Mouse (Mus musculus): ENCODE measurements at regions not wholly inside any gene's neighbourhood (a gene's known extent, or its start where the extent isn't known, plus 50 kb on each side); places are given as distances from the start of the nearest gene placed in this dataset.

DNA sequence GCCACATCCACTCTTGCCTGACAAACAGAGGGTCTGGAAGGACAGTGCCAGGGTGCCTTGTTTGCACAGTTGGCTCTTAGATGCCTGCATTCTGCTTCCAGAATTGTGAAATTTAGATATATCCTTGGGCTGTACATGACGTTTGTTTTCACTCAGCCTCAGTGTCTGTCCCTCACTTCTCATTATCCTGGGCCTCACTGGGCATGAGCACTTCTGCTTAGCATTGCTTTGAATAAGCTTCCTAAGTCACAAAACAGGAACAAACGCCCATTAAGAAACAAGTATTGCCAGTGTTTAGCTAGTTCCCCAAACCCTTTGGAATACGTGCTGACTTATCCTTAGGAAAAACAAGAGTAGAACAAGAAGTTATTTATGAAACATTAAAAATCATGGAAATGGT is 148.0 kb upstream of the Col8a1 start:
- Histone ChIP-seq H3K27me3 (ENCODE audit: insufficient read depth, low read length) (no peaks in the 10 kb centered on the region), H3K36me3 (replicated peaks) (no peaks in the 10 kb centered on the region), H3K9me3 (replicated peaks) (no peaks in the 10 kb centered on the region), H3K4me3 (ENCODE audit: low read depth, low read length) (no peak overlapping the region), H3K4me1 (ENCODE audit: insufficient read depth, low read depth, low read length) (no peaks in the 10 kb centered on the region)
- TF ChIP-seq GATA1 (IDR thresholded peaks at IDR 0.05; ENCODE audit: borderline replicate concordance, low read length) (no peak), GATA2 (IDR thresholded peaks at IDR 0.05; ENCODE audit: borderline replicate concordance, low read depth, low read length) (no peak), CTCF (IDR thresholded peaks at IDR 0.05; ENCODE audit: low read depth, low read length) (no peak), TAL1 (conservative IDR thresholded peaks at IDR 0.05; ENCODE audit: low read depth, low read length) (no peak), POLR2AphosphoS5 (IDR thresholded peaks at IDR 0.05; ENCODE audit: insufficient replicate concordance, low read depth, low read length) (no peak)
- DNase-seq (ENCODE audit: low spot score) (no peak), ATAC-seq (ENCODE audit: extremely low read depth, insufficient number of reproducible peaks, low FRiP score, poor library complexity, severe bottlenecking) (no peak)

DNA sequence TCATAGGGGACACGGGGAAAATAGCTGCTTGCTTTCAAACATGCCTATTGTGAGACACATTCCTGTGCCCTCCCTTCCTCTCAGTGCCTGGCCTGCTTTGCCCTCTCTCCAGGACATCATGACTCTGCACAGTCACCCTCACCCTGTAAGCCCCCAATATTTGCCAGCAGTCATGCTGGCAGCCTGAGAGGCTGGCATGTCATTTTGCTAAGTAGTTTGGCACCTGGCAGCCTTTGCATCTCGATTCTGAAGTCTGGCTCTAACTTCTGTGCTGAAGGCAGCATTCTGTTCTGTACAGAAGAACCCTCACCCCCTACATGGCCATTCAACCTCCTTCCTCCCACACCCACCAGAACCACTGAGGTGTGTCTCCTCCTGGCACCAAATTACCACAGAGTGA is 157.5 kb upstream of the Col8a1 start:
- Histone ChIP-seq H3K36me3 (replicated peaks) (no peaks in the 10 kb centered on the region), H3K4me1 (ENCODE audit: insufficient read depth, low read depth, low read length) (no peaks in the 10 kb centered on the region), H3K9me3 (replicated peaks) (no peaks in the 10 kb centered on the region), H3K4me3 (ENCODE audit: low read depth, low read length) (no peak overlapping the region), H3K27me3 (ENCODE audit: insufficient read depth, low read length) (peaks cover 3% of the 10 kb centered on the region; the same call in 1 of the 2 replicates)
- DNase-seq (ENCODE audit: low spot score) = no peak
- TF ChIP-seq GATA1 (IDR thresholded peaks at IDR 0.05; ENCODE audit: borderline replicate concordance, low read length) (no peak), GATA2 (IDR thresholded peaks at IDR 0.05; ENCODE audit: borderline replicate concordance, low read depth, low read length) (no peak), TAL1 (conservative IDR thresholded peaks at IDR 0.05; ENCODE audit: low read depth, low read length) (no peak), CTCF (IDR thresholded peaks at IDR 0.05; ENCODE audit: low read depth, low read length) (no peak), POLR2AphosphoS5 (IDR thresholded peaks at IDR 0.05; ENCODE audit: insufficient replicate concordance, low read depth, low read length) (no peak)
- no peak for ATAC-seq (ENCODE audit: extremely low read depth, insufficient number of reproducible peaks, low FRiP score, poor library complexity, severe bottlenecking)

DNA sequence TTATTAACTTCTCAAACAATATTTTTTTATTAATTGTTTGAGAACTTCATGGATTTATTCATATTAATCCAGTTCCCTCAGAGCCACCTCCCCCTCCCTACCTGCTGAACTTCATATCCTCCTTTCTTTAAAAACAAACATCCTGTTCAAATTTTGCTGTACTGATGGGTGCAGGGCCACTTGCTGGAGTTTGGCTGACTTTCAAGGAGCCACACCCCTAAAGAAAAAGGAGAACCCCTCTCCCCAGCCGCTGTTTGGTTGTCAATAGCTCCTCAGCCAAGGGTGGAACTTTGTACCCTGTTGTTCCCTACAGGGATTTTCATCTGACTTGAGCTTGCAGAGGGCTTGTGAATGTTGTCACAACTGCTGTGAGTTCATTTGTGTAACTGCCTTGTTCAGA is 160.0 kb upstream of the Col8a1 start:
- Histone ChIP-seq H3K4me3 (ENCODE audit: low read depth, low read length) (no peak overlapping the region), H3K9me3 (replicated peaks) (no peaks in the 10 kb centered on the region), H3K36me3 (replicated peaks) (no peaks in the 10 kb centered on the region), H3K4me1 (ENCODE audit: insufficient read depth, low read depth, low read length) (no peaks in the 10 kb centered on the region), H3K27me3 (ENCODE audit: insufficient read depth, low read length) (no peaks in the 10 kb centered on the region)
- DNase-seq (ENCODE audit: low spot score) (no peak), ATAC-seq (ENCODE audit: extremely low read depth, insufficient number of reproducible peaks, low FRiP score, poor library complexity, severe bottlenecking) (no peak)
- TF ChIP-seq TAL1 (conservative IDR thresholded peaks at IDR 0.05; ENCODE audit: low read depth, low read length) (no peak), CTCF (IDR thresholded peaks at IDR 0.05; ENCODE audit: low read depth, low read length) (no peak), GATA1 (IDR thresholded peaks at IDR 0.05; ENCODE audit: borderline replicate concordance, low read length) (no peak), POLR2AphosphoS5 (IDR thresholded peaks at IDR 0.05; ENCODE audit: insufficient replicate concordance, low read depth, low read length) (no peak), GATA2 (IDR thresholded peaks at IDR 0.05; ENCODE audit: borderline replicate concordance, low read depth, low read length) (no peak)

DNA sequence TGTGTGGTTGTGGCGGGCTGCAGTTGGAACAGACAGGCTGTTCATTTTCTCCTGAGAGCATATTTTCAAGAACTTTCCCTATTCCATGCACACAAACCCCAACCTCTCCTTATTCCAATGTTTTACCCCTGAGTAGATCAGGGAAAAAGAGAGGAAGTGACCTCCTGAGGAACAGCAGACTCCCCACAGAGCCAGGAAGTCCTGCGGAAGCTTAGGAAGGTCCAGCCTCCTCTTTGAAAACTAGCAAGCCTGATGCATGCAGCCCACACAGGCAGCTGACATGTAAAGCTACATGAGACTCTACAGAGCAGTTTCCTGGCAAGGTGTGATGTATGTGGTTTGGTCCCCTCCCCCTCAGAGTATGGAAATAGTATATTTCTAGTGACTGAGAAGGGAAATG is 160.9 kb upstream of the Col8a1 start:
- no peak for TF ChIP-seq CTCF (IDR thresholded peaks at IDR 0.05; ENCODE audit: low read depth, low read length)
- TF ChIP-seq GATA1 (IDR thresholded peaks at IDR 0.05; ENCODE audit: borderline replicate concordance, low read length) = no peak
- TF ChIP-seq GATA2 (IDR thresholded peaks at IDR 0.05; ENCODE audit: borderline replicate concordance, low read depth, low read length) = no peak
- TF ChIP-seq TAL1 (conservative IDR thresholded peaks at IDR 0.05; ENCODE audit: low read depth, low read length) = no peak
- no peak for TF ChIP-seq POLR2AphosphoS5 (IDR thresholded peaks at IDR 0.05; ENCODE audit: insufficient replicate concordance, low read depth, low read length)
- Histone ChIP-seq H3K36me3 (replicated peaks) (no peaks in the 10 kb centered on the region), H3K9me3 (replicated peaks) (no peaks in the 10 kb centered on the region), H3K27me3 (ENCODE audit: insufficient read depth, low read length) (no peaks in the 10 kb centered on the region), H3K4me3 (ENCODE audit: low read depth, low read length) (no peak overlapping the region), H3K4me1 (ENCODE audit: insufficient read depth, low read depth, low read length) (no peaks in the 10 kb centered on the region)
- DNase-seq (ENCODE audit: low spot score) = no peak
- ATAC-seq (ENCODE audit: extremely low read depth, insufficient number of reproducible peaks, low FRiP score, poor library complexity, severe bottlenecking) = no peak

- no peak for DNase-seq (ENCODE audit: low spot score)
- Histone ChIP-seq H3K9me3 (replicated peaks) (no peaks in the 10 kb centered on the region), H3K4me3 (ENCODE audit: low read depth, low read length) (no peak overlapping the region), H3K27me3 (ENCODE audit: insufficient read depth, low read length) (0 out of 2 replicates have a peak, but pooled peaks cover 2% of the 10 kb centered on the region), H3K4me1 (ENCODE audit: insufficient read depth, low read depth, low read length) (no peaks in the 10 kb centered on the region), H3K36me3 (replicated peaks) (no peaks in the 10 kb centered on the region)
- no peak for TF ChIP-seq TAL1 (conservative IDR thresholded peaks at IDR 0.05; ENCODE audit: low read depth, low read length)
- TF ChIP-seq GATA2 (IDR thresholded peaks at IDR 0.05; ENCODE audit: borderline replicate concordance, low read depth, low read length) = no peak
- no peak for TF ChIP-seq CTCF (IDR thresholded peaks at IDR 0.05; ENCODE audit: low read depth, low read length)
- TF ChIP-seq POLR2AphosphoS5 (IDR thresholded peaks at IDR 0.05; ENCODE audit: insufficient replicate concordance, low read depth, low read length) = no peak
- no peak for TF ChIP-seq GATA1 (IDR thresholded peaks at IDR 0.05; ENCODE audit: borderline replicate concordance, low read length)
- ATAC-seq (ENCODE audit: extremely low read depth, insufficient number of reproducible peaks, low FRiP score, poor library complexity, severe bottlenecking) = no peak
These were observed 169.1 kb upstream of the Col8a1 start for GRCm38 (mm10) chr16:57923447-57924129.

- Histone ChIP-seq H3K36me3 (replicated peaks) (no peaks in the 10 kb centered on the region), H3K9me3 (replicated peaks) (no peaks in the 10 kb centered on the region), H3K27me3 (ENCODE audit: insufficient read depth, low read length) (0 out of 2 replicates have a peak, but pooled peaks cover 2% of the 10 kb centered on the region), H3K4me1 (ENCODE audit: insufficient read depth, low read depth, low read length) (no peaks in the 10 kb centered on the region), H3K4me3 (ENCODE audit: low read depth, low read length) (no peak overlapping the region)
- DNase-seq (ENCODE audit: low spot score) (no peak), ATAC-seq (ENCODE audit: extremely low read depth, insufficient number of reproducible peaks, low FRiP score, poor library complexity, severe bottlenecking) (no peak)
- TF ChIP-seq GATA1 (IDR thresholded peaks at IDR 0.05; ENCODE audit: borderline replicate concordance, low read length) (no peak), CTCF (IDR thresholded peaks at IDR 0.05; ENCODE audit: low read depth, low read length) (no peak), GATA2 (IDR thresholded peaks at IDR 0.05; ENCODE audit: borderline replicate concordance, low read depth, low read length) (no peak), POLR2AphosphoS5 (IDR thresholded peaks at IDR 0.05; ENCODE audit: insufficient replicate concordance, low read depth, low read length) (no peak), TAL1 (conservative IDR thresholded peaks at IDR 0.05; ENCODE audit: low read depth, low read length) (no peak)
These were observed 169.6 kb upstream of the Col8a1 start for GRCm38 (mm10) chr16:57924130-57924495.

Measured in G1E (cell line).